Mouse (Mus musculus) frontal cortex, postnatal 10 days (tissue): Measurements from ENCODE around the gene Rhbdf2.

ENCODE experiments used
- DNase-seq, 2 experiments: peaks; one replicate each; pipeline ENCODE4 v3.0.0; 2022; ENCODE audit warnings: low spot score in 2 of 2, mixed read lengths in 1 of 2

Rhbdf2 gene

DNA sequence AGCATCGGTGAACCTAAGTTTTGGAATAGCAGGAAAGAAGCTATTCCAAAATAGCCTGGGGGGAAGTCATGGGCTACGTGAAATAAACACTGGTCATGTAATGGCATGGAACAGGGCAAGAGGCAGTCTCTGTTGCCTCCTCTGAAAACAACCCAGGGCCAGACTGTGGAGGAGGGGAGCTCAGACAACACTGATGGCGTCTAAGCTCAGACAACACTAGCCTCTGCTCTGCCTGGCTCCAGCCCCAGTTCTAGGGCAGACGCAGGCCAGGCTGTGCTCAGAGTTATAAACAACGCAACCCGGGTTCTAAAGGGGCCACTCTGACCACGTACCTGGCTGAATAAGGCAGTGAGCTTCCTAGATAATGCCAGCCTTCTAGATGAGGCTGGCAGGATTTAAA lies 76.1 kb downstream of the Rhbdf2 start:
- DNase-seq, result no peak

GRCm38 (mm10) chr11:116549273-116550038 lies 77.4 kb downstream of the Rhbdf2 start:
- no peak for DNase-seq

DNA sequence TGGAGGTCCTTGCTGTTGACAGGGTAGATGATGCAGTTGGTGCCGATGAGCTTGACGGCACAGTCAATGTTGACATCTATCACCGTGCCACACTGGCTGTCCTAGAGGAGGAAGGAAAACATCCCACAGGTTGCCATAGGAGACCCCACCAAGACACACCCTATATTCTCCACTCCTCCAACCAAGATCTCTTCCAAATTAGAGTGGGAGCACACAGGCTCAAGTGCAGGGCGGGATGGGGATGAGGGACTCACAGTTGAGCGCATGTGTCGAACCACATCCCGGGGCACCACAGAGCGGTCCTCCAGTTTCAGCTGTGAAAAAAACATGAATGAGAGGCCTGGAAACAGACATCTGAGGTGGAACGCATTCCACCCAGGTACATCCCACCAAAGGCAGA lies 78.0 kb downstream of the Rhbdf2 start:
- DNase-seq, result no peak
